Mouse (Mus musculus) inflammation-experienced regulatory T-cells (primary cell): ENCODE data around the gene Clec4b2. TPM values are rescaled to one million over a fixed set of nuclear protein-coding genes. Genes with fewer than 3 reads are reported as not detected.

ENCODE experiments used
- polyA plus RNA-seq, 2 experiments: library from polyadenylated mRNA; unstranded; fragments of 100-300 nt; shearing (Covaris generic); gene quantifications; one replicate each; pipeline ENCODE4 v1.2.1; 2017

The Clec4b2 gene
- polyA plus RNA-seq = not detected

DNA sequence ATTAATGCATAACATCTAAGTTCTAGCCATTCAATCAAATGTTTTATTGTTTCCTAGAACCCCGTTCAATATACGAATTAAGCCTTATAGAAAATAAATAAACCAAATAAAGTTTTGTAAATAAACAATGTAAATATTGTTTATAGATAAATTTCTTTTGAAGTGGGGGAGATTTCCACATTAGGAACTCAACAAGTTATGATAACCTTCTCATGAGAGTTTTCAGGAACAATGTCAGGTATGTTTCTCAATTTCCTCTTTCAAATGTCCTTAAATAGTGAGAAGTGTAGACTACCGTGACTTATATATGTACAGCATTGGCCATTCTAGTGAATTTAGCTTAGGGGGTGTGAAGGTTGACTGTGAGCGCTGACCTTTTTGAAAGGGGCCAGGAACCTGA is at the start of gene Clec4b2:
Clec4b2 (plus strand) TSS at position 301 of the 400 bp plus-strand sequence.

DNA sequence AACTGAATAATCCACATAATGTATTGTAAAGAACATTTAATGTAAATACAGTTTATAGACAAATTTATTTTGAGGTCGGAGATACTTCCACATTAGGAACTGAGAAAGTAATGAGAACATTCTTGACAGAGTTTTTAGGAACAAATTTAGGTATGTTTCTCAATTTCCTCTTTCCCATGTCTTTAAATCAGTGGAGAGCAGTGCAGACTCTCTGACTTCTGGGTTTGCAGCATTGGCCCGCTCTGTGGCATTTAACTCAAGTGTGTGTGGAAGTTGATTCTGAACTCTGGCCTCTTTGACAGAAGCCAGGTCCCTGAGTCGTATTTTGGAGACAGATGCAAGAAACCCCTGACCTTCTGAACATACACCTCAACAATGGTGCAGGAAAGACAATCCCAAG is 57.0 kb downstream of the Clec4b2 start, which contains the start of gene Clec4n:
Clec4n (plus strand) TSS at position 200 of the 400 bp plus-strand sequence.

Other genes with a start within 250 kb of the Clec4b2 start
- 1 to 10 TPM in 1 of 2 experiments, not detected in 1; 1.1 TPM for gene Clec4a3, start 220.4 kb upstream of the Clec4b2 start, polyA plus RNA-seq
- not detected for gene Clec4a4, start 182.5 kb upstream of the Clec4b2 start, polyA plus RNA-seq
- not detected for gene Clec4b1, start 122.9 kb upstream of the Clec4b2 start, polyA plus RNA-seq
- gene Clec4a2, start 66.5 kb upstream of the Clec4b2 start, polyA plus RNA-seq = under 1 TPM in 1 of 2 experiments, not detected in 1; 0.76 TPM
- 1 to 10 TPM in 1 of 2 experiments, not detected in 1; 3.3 TPM for gene Clec4n, start 57.0 kb downstream of the Clec4b2 start, polyA plus RNA-seq
- not detected for gene Clec4d, start 89.2 kb downstream of the Clec4b2 start, polyA plus RNA-seq
- gene Clec4e, start 117.0 kb downstream of the Clec4b2 start, polyA plus RNA-seq = under 1 TPM in 1 of 2 experiments, not detected in 1; 0.36 TPM
- 1 to 10 TPM in 1 of 2 experiments, under 1 TPM in 1; 0.33 to 1.0 TPM for gene Vmn2r19, start 135.4 kb downstream of the Clec4b2 start, polyA plus RNA-seq
- gene Vmn2r20, start 245.2 kb downstream of the Clec4b2 start, polyA plus RNA-seq = under 1 TPM; 0.05 to 0.60 TPM